29 mouse cellular contexts compared by ENCODE assay signal in the genomic region with DNA sequence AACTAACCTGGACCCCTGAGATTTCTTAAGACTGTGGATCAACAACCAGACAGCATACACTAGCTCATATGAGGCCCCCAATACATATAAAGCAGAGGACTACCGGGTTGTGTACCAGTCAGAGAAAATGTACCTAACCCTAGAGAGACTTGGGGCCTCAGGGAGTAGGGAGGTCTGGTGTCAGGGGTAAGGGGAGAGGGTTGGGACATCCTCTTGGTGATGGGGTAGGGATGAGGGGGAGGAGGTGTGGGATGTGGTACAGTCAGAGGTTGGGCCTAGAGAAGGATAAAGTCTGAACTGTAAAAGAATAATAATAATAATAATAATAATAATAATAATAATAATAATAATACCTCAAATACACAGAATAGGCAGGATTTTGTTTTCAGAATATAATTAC. TPM values are rescaled to one million over a fixed set of nuclear protein-coding genes. Genes with fewer than 3 reads are reported as not detected.
A peak's percentile ranks its signal among the peaks of the same experiment; 100 is the strongest.
DNase-seq lines count a peak whose midpoint lies in the region; ATAC-seq and TF ChIP-seq lines count a peak whose summit lies in the region.
"Had no signal": no experiment of that assay in that cellular context is flagged by ENCODE, and none has a peak within 500 bp of the region (broad histone marks: within the 10 kb centered on the region; RNA-seq: fewer than 3 reads in every experiment).

No protein-coding gene starts in this region.

- H3K9me3 ChIP-seq in embryonic facial prominence, embryonic 11.5 days (replicated peaks; ENCODE audit: control insufficient read depth, low read length), result no peaks in the 10 kb centered on the region
- no peaks in the 10 kb centered on the region for H3K9me3 ChIP-seq in embryonic facial prominence, embryonic 10.5 days
- H3K9me3 ChIP-seq in hindbrain, embryonic 14.5 days (ENCODE audit: control insufficient read depth, low read length), result no peaks in the 10 kb centered on the region
- no peaks in the 10 kb centered on the region for H3K9me3 ChIP-seq in hindbrain, postnatal 0 days (ENCODE audit: low read length)
- H3K9me3 ChIP-seq in midbrain, embryonic 12.5 days, result no peaks in the 10 kb centered on the region
- H3K9me3 ChIP-seq in midbrain, embryonic 10.5 days (replicated peaks), result no peaks in the 10 kb centered on the region
- no peaks in the 10 kb centered on the region for H3K9me3 ChIP-seq in neural tube, embryonic 15.5 days (replicated peaks)
- H3K9me3 ChIP-seq: embryonic facial prominence, embryonic 12.5 days; embryonic facial prominence, embryonic 15.5 days; heart, embryonic 10.5 days; heart, embryonic 13.5 days; hindbrain, embryonic 15.5 days had no signal

- H3K36me3 ChIP-seq in embryonic facial prominence, embryonic 11.5 days (replicated peaks; ENCODE audit: control insufficient read depth, insufficient read depth, low read depth, low read length), result no peaks in the 10 kb centered on the region
- no peaks in the 10 kb centered on the region for H3K36me3 ChIP-seq in embryonic facial prominence, embryonic 10.5 days (replicated peaks)
- H3K36me3 ChIP-seq in hindbrain, embryonic 14.5 days (replicated peaks; ENCODE audit: control insufficient read depth, insufficient read depth), result no peaks in the 10 kb centered on the region
- no peaks in the 10 kb centered on the region for H3K36me3 ChIP-seq in hindbrain, postnatal 0 days (ENCODE audit: insufficient read depth, low read length)
- no peaks in the 10 kb centered on the region for H3K36me3 ChIP-seq in midbrain, embryonic 12.5 days
- no peaks in the 10 kb centered on the region for H3K36me3 ChIP-seq in midbrain, embryonic 10.5 days
- H3K36me3 ChIP-seq in neural tube, embryonic 15.5 days, result no peaks in the 10 kb centered on the region
- H3K36me3 ChIP-seq: embryonic facial prominence, embryonic 12.5 days; embryonic facial prominence, embryonic 15.5 days; heart, embryonic 10.5 days; heart, embryonic 13.5 days; hindbrain, embryonic 15.5 days had no signal

- no peak for DNase-seq in embryonic facial prominence, embryonic 11.5 days (ENCODE audit: low spot score)
- no peak for DNase-seq in embryonic facial prominence, embryonic 10.5 days (ENCODE audit: low spot score)
- no peak for DNase-seq in hindbrain, embryonic 14.5 days (ENCODE audit: low spot score)
- no peak for DNase-seq in hindbrain, postnatal 0 days (ENCODE audit: low spot score)
- DNase-seq in midbrain, embryonic 10.5 days (ENCODE audit: low spot score), result no peak
- DNase-seq: adrenal gland, adult 8-10 months; adrenal gland, postnatal 25 days; cerebellum, adult 11-12 months; cerebellum, adult 8-10 months; cerebellum, postnatal 10 days; cerebellum, postnatal 36 days; embryo, embryonic 11 days; gastrocnemius, postnatal 10 days; gastrocnemius, postnatal 36 days; heart, adult 2 months; heart, postnatal 14 days; heart, postnatal 4 days had no signal

- no peak overlapping the region for H3K9ac ChIP-seq in embryonic facial prominence, embryonic 11.5 days (replicated peaks; ENCODE audit: low read length)
- H3K9ac ChIP-seq in hindbrain, embryonic 14.5 days, result no peak overlapping the region
- H3K9ac ChIP-seq in hindbrain, postnatal 0 days (replicated peaks; ENCODE audit: low read length), result no peak overlapping the region
- no peak overlapping the region for H3K9ac ChIP-seq in midbrain, embryonic 12.5 days (replicated peaks)
- H3K9ac ChIP-seq in neural tube, embryonic 15.5 days (replicated peaks), result no peak overlapping the region
- H3K9ac ChIP-seq: embryonic facial prominence, embryonic 12.5 days; embryonic facial prominence, embryonic 15.5 days; heart, embryonic 13.5 days; hindbrain, embryonic 15.5 days had no signal

- H3K27me3 ChIP-seq in embryonic facial prominence, embryonic 11.5 days (ENCODE audit: control insufficient read depth, insufficient read depth, low read length), result no peaks in the 10 kb centered on the region
- H3K27me3 ChIP-seq in embryonic facial prominence, embryonic 10.5 days (replicated peaks; ENCODE audit: low read depth, poor library complexity, severe bottlenecking), result no peaks in the 10 kb centered on the region
- H3K27me3 ChIP-seq in hindbrain, embryonic 14.5 days (ENCODE audit: control insufficient read depth, insufficient read depth, low read length), result no peaks in the 10 kb centered on the region
- no peaks in the 10 kb centered on the region for H3K27me3 ChIP-seq in hindbrain, postnatal 0 days (ENCODE audit: insufficient read depth, low read length)
- no peaks in the 10 kb centered on the region for H3K27me3 ChIP-seq in midbrain, embryonic 12.5 days
- H3K27me3 ChIP-seq in midbrain, embryonic 10.5 days (ENCODE audit: low read depth, poor library complexity, severe bottlenecking), result no peaks in the 10 kb centered on the region
- no peaks in the 10 kb centered on the region for H3K27me3 ChIP-seq in neural tube, embryonic 15.5 days (replicated peaks)
- H3K27me3 ChIP-seq: embryonic facial prominence, embryonic 12.5 days; embryonic facial prominence, embryonic 15.5 days; heart, embryonic 13.5 days; hindbrain, embryonic 15.5 days had no signal

- TF ChIP-seq CTCF in hindbrain, postnatal 0 days (IDR thresholded peaks at IDR 0.05; ENCODE audit: low read depth), result no peak

- H3K27ac ChIP-seq in embryonic facial prominence, embryonic 11.5 days (replicated peaks; ENCODE audit: low read depth, low read length), result no peak overlapping the region
- no peak overlapping the region for H3K27ac ChIP-seq in embryonic facial prominence, embryonic 10.5 days (replicated peaks)
- no peak overlapping the region for H3K27ac ChIP-seq in hindbrain, embryonic 14.5 days
- H3K27ac ChIP-seq in hindbrain, postnatal 0 days, result no peak overlapping the region
- no peak overlapping the region for H3K27ac ChIP-seq in midbrain, embryonic 12.5 days (replicated peaks)
- H3K27ac ChIP-seq in midbrain, embryonic 10.5 days (replicated peaks), result no peak overlapping the region
- no peak overlapping the region for H3K27ac ChIP-seq in neural tube, embryonic 15.5 days (replicated peaks)
- H3K27ac ChIP-seq: embryonic facial prominence, embryonic 12.5 days; embryonic facial prominence, embryonic 15.5 days; heart, adult 2 months; heart, embryonic 10.5 days; heart, embryonic 13.5 days; hindbrain, embryonic 15.5 days had no signal

- peak; percentile 56; the same call in 1 of the 2 replicates for ATAC-seq in embryonic facial prominence, embryonic 11.5 days (replicated peaks; ENCODE audit: insufficient number of reproducible peaks, low FRiP score, low TSS enrichment, low read depth)
- 0 out of 2 replicates have a peak, but pooled peaks have one; percentile 34 for ATAC-seq in hindbrain, embryonic 14.5 days (ENCODE audit: low FRiP score)
- no peak for ATAC-seq in hindbrain, postnatal 0 days
- peak; percentile 61; the same call in 1 of the 2 replicates for ATAC-seq in midbrain, embryonic 12.5 days (ENCODE audit: low FRiP score, low read depth)
- 0 out of 2 replicates have a peak, but pooled peaks have one; percentile 59 for ATAC-seq in neural tube, embryonic 15.5 days (ENCODE audit: low FRiP score)
- ATAC-seq: activated CD4-positive, CD25-positive, alpha-beta regulatory T cell, adult 4 months; forebrain, embryonic 16.5 days; inflammation-experienced regulatory T-cells, adult 6 months had no signal

- no peak overlapping the region for H3K4me3 ChIP-seq in embryonic facial prominence, embryonic 11.5 days (ENCODE audit: low read depth, low read length)
- no peak overlapping the region for H3K4me3 ChIP-seq in embryonic facial prominence, embryonic 10.5 days
- no peak overlapping the region for H3K4me3 ChIP-seq in hindbrain, embryonic 14.5 days (replicated peaks; ENCODE audit: low read length)
- H3K4me3 ChIP-seq in hindbrain, postnatal 0 days (ENCODE audit: low read length), result no peak overlapping the region
- no peak overlapping the region for H3K4me3 ChIP-seq in midbrain, embryonic 12.5 days
- no peak overlapping the region for H3K4me3 ChIP-seq in midbrain, embryonic 10.5 days
- H3K4me3 ChIP-seq in neural tube, embryonic 15.5 days (replicated peaks), result no peak overlapping the region
- H3K4me3 ChIP-seq: embryonic facial prominence, embryonic 12.5 days; embryonic facial prominence, embryonic 15.5 days; heart, adult 2 months; heart, embryonic 10.5 days; heart, embryonic 13.5 days; hindbrain, embryonic 15.5 days had no signal

- no peak overlapping the region for H3K4me2 ChIP-seq in embryonic facial prominence, embryonic 11.5 days (ENCODE audit: low read depth, low read length)
- H3K4me2 ChIP-seq in hindbrain, embryonic 14.5 days (replicated peaks), result no peak overlapping the region
- H3K4me2 ChIP-seq in hindbrain, postnatal 0 days (ENCODE audit: low read depth, low read length), result no peak overlapping the region
- no peak overlapping the region for H3K4me2 ChIP-seq in midbrain, embryonic 12.5 days (replicated peaks)
- H3K4me2 ChIP-seq in neural tube, embryonic 15.5 days, result no peak overlapping the region
- H3K4me2 ChIP-seq: embryonic facial prominence, embryonic 12.5 days; embryonic facial prominence, embryonic 15.5 days; heart, embryonic 13.5 days; hindbrain, embryonic 15.5 days had no signal

- no peaks in the 10 kb centered on the region for H3K4me1 ChIP-seq in embryonic facial prominence, embryonic 11.5 days (ENCODE audit: control insufficient read depth, insufficient read depth, low read length)
- H3K4me1 ChIP-seq in embryonic facial prominence, embryonic 10.5 days, result no peaks in the 10 kb centered on the region
- no peaks in the 10 kb centered on the region for H3K4me1 ChIP-seq in hindbrain, embryonic 14.5 days (replicated peaks; ENCODE audit: control insufficient read depth, insufficient read depth, low read length)
- no peaks in the 10 kb centered on the region for H3K4me1 ChIP-seq in hindbrain, postnatal 0 days (ENCODE audit: insufficient read depth, low read length)
- H3K4me1 ChIP-seq in midbrain, embryonic 12.5 days, result no peaks in the 10 kb centered on the region
- peaks cover 4% of the 10 kb centered on the region; the same call in 1 of the 2 replicates for H3K4me1 ChIP-seq in midbrain, embryonic 10.5 days
- no peaks in the 10 kb centered on the region for H3K4me1 ChIP-seq in neural tube, embryonic 15.5 days
- H3K4me1 ChIP-seq: embryonic facial prominence, embryonic 12.5 days; embryonic facial prominence, embryonic 15.5 days; heart, embryonic 10.5 days; heart, embryonic 13.5 days; hindbrain, embryonic 15.5 days had no signal

- WGBS in embryonic facial prominence, embryonic 11.5 days, result 80% methylated on average over 1 of the region's 1 CpGs
- WGBS in embryonic facial prominence, embryonic 10.5 days, result 77% methylated on average over 1 of the region's 1 CpGs
- 86% methylated on average over 1 of the region's 1 CpGs for WGBS in hindbrain, embryonic 14.5 days
- 78% methylated on average over 1 of the region's 1 CpGs for WGBS in hindbrain, postnatal 0 days
- WGBS in midbrain, embryonic 12.5 days, result 71% methylated on average over 1 of the region's 1 CpGs
- WGBS in midbrain, embryonic 10.5 days, result 91% methylated on average over 1 of the region's 1 CpGs
- WGBS in neural tube, embryonic 15.5 days, result 80% methylated on average over 1 of the region's 1 CpGs

RNA-seq across cellular contexts. Expression of a gene that starts 54.6 kb away (rescaled TPM):
- polyA plus RNA-seq in embryonic facial prominence, embryonic 11.5 days (2014; fragmentation: Nextera tagmentation; extraction: Ambion mirVana), result 2.1 and 2.9 TPM in 2 replicates
- polyA plus RNA-seq in embryonic facial prominence, embryonic 10.5 days (2016; fragmentation: Nextera tagmentation; extraction: Ambion mirVana), result 0.89 and 1.1 TPM in 2 replicates
- 37.9 and 38.5 TPM in 2 replicates for polyA plus RNA-seq in hindbrain, embryonic 14.5 days (2014; fragmentation: Nextera tagmentation; extraction: Ambion mirVana)
- 33.1 and 38.3 TPM in 2 replicates for total RNA-seq in hindbrain, postnatal 0 days (2014; rRNA removed)
- 21.4 and 23.3 TPM in 2 replicates for polyA plus RNA-seq in hindbrain, postnatal 0 days (2015; fragmentation: Nextera tagmentation; extraction: Ambion mirVana)
- polyA plus RNA-seq in midbrain, embryonic 12.5 days (2016; fragmentation: Nextera tagmentation; extraction: Ambion mirVana), result 14.3 and 16.2 TPM in 2 replicates
- polyA plus RNA-seq in midbrain, embryonic 10.5 days (2016; fragmentation: Nextera tagmentation; extraction: Ambion mirVana), result 2.0 and 5.4 TPM in 2 replicates
- polyA plus RNA-seq in neural tube, embryonic 15.5 days (2015; fragmentation: Nextera tagmentation; extraction: Ambion mirVana), result 38.8 and 45.1 TPM in 2 replicates
- total RNA-seq: ES-E14; granulocyte monocyte progenitor cell, adult 5-6 weeks; heart, adult 2 months; heart, postnatal 14 days; heart, postnatal 4 days had no signal
- polyA plus RNA-seq: heart, adult 2 months; inflammation-experienced regulatory T-cells, adult 6 months had no signal
